ENCODE assay signal across 10 mouse cellular contexts in the genomic region with DNA sequence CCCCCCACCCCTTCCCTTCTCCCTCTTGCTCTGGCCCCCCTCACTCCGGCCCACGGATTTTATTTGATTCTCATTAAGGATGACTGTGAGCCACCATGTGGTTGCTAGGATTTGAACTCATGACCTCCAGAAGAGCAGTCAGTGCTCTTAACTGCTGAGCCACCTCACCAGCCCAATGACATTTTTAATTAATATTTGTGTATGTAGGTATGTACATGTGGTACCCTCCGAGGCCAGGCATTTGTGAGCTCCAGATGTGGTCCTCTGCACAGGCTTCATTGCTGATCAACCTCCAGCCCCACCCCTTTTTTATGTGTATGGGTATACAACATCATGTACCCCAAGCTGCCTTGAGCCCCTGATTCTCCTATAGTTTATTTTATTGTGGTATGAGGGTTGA. TPM values are rescaled to one million over a fixed set of nuclear protein-coding genes. Genes with fewer than 3 reads are reported as not detected.
A peak's percentile ranks its signal among the peaks of the same experiment; 100 is the strongest.
DNase-seq lines count a peak whose midpoint lies in the region; ATAC-seq and TF ChIP-seq lines count a peak whose summit lies in the region.
"Had no signal": no experiment of that assay in that cellular context is flagged by ENCODE, and none has a peak within 500 bp of the region (broad histone marks: within the 10 kb centered on the region; RNA-seq: fewer than 3 reads in every experiment).

No protein-coding gene starts in this region.

- no peak for DNase-seq in lung, embryonic 14.5 days
- DNase-seq in lung, postnatal 14 days: no peak
- DNase-seq in layer of hippocampus, postnatal 14 days (ENCODE audit: low spot score in 2 of 2): no peak
- no peak for DNase-seq in kidney, postnatal 25 days
- DNase-seq in retina, embryonic 14.5 days (ENCODE audit: low spot score): no peak
- DNase-seq: thymus, postnatal 14 days had no signal

- H3K9ac ChIP-seq in lung, embryonic 14.5 days: no peak overlapping the region
- peak overlapping the region; percentile 38 for H3K9ac ChIP-seq in forebrain, embryonic 12.5 days
- H3K9ac ChIP-seq in limb, embryonic 12.5 days (replicated peaks): peak overlapping the region; percentile 23; the same call in 1 of the 2 replicates
- no peak overlapping the region for H3K9ac ChIP-seq in neural tube, embryonic 15.5 days (replicated peaks)

- peak overlapping the region; percentile 62 for H3K4me3 ChIP-seq in lung, embryonic 14.5 days (ENCODE audit: low read depth, low read length)
- H3K4me3 ChIP-seq in forebrain, embryonic 12.5 days (replicated peaks): peak overlapping the region; percentile 23; the same call in 1 of the 2 replicates
- H3K4me3 ChIP-seq in limb, embryonic 12.5 days (replicated peaks): peak overlapping the region; percentile 17
- H3K4me3 ChIP-seq in neural tube, embryonic 15.5 days (replicated peaks): peak overlapping the region; percentile 13; the same call in 1 of the 2 replicates

- TF ChIP-seq CTCF in lung, embryonic 14.5 days (IDR thresholded peaks at IDR 0.05; ENCODE audit: low read depth): no peak

- H3K36me3 ChIP-seq in lung, embryonic 14.5 days (ENCODE audit: insufficient read depth): peaks cover 29% of the 10 kb centered on the region
- peaks cover 22% of the 10 kb centered on the region for H3K36me3 ChIP-seq in forebrain, embryonic 12.5 days (replicated peaks)
- peaks cover 42% of the 10 kb centered on the region for H3K36me3 ChIP-seq in limb, embryonic 12.5 days
- peaks cover 17% of the 10 kb centered on the region; the same call in 1 of the 2 replicates for H3K36me3 ChIP-seq in neural tube, embryonic 15.5 days

- no peak for ATAC-seq in lung, embryonic 14.5 days (ENCODE audit: insufficient read depth)
- no peak for ATAC-seq in forebrain, embryonic 12.5 days (ENCODE audit: low FRiP score)
- no peak for ATAC-seq in limb, embryonic 12.5 days (ENCODE audit: insufficient number of reproducible peaks, insufficient read depth, low FRiP score, low TSS enrichment, low read depth)
- no peak for ATAC-seq in neural tube, embryonic 15.5 days (ENCODE audit: low FRiP score)

- peak overlapping the region; percentile 58 for H3K4me2 ChIP-seq in lung, embryonic 14.5 days
- H3K4me2 ChIP-seq in forebrain, embryonic 12.5 days: peak overlapping the region; percentile 41
- peak overlapping the region; percentile 78 for H3K4me2 ChIP-seq in limb, embryonic 12.5 days
- H3K4me2 ChIP-seq in neural tube, embryonic 15.5 days: peak overlapping the region; percentile 52

- no peaks in the 10 kb centered on the region; the same call in 1 of the 2 replicates for H3K4me1 ChIP-seq in lung, embryonic 14.5 days (ENCODE audit: insufficient read depth)
- peaks cover 17% of the 10 kb centered on the region for H3K4me1 ChIP-seq in forebrain, embryonic 12.5 days
- peaks cover 17% of the 10 kb centered on the region for H3K4me1 ChIP-seq in limb, embryonic 12.5 days (replicated peaks)
- peaks cover 37% of the 10 kb centered on the region for H3K4me1 ChIP-seq in neural tube, embryonic 15.5 days

- H3K27me3 ChIP-seq in lung, embryonic 14.5 days (ENCODE audit: insufficient read depth, low read length): no peaks in the 10 kb centered on the region
- no peaks in the 10 kb centered on the region for H3K27me3 ChIP-seq in forebrain, embryonic 12.5 days
- no peaks in the 10 kb centered on the region for H3K27me3 ChIP-seq in limb, embryonic 12.5 days
- no peaks in the 10 kb centered on the region for H3K27me3 ChIP-seq in neural tube, embryonic 15.5 days (replicated peaks)

- 79% methylated on average over 3 of the region's 3 CpGs for WGBS in lung, embryonic 14.5 days
- WGBS in forebrain, embryonic 12.5 days: 75% methylated on average over 3 of the region's 3 CpGs
- 65% methylated on average over 3 of the region's 3 CpGs for WGBS in limb, embryonic 12.5 days
- WGBS in neural tube, embryonic 15.5 days: 65% methylated on average over 3 of the region's 3 CpGs

- no peak overlapping the region for H3K27ac ChIP-seq in lung, embryonic 14.5 days (ENCODE audit: low read depth)
- no peak overlapping the region for H3K27ac ChIP-seq in forebrain, embryonic 12.5 days
- H3K27ac ChIP-seq in limb, embryonic 12.5 days: no peak overlapping the region
- no peak overlapping the region for H3K27ac ChIP-seq in neural tube, embryonic 15.5 days (replicated peaks)

- H3K9me3 ChIP-seq in lung, embryonic 14.5 days (ENCODE audit: low read depth, low read length): no peaks in the 10 kb centered on the region
- H3K9me3 ChIP-seq in forebrain, embryonic 12.5 days: no peaks in the 10 kb centered on the region
- no peaks in the 10 kb centered on the region for H3K9me3 ChIP-seq in limb, embryonic 12.5 days
- no peaks in the 10 kb centered on the region for H3K9me3 ChIP-seq in neural tube, embryonic 15.5 days (replicated peaks)

RNA-seq across cellular contexts. Expression of gene Rabepk, which starts 4.0 kb away (rescaled TPM):
- polyA plus RNA-seq in lung, embryonic 14.5 days (2014; fragmentation: Nextera tagmentation; extraction: Ambion mirVana): 39.6 and 45.0 TPM in 2 replicates
- 23.3 and 23.4 TPM in 2 replicates for polyA plus RNA-seq in forebrain, embryonic 12.5 days (2016; fragmentation: Nextera tagmentation; extraction: Ambion mirVana)
- 33.4 and 35.7 TPM in 2 replicates for polyA plus RNA-seq in limb, embryonic 12.5 days (2016; fragmentation: Nextera tagmentation; extraction: Ambion mirVana)
- polyA plus RNA-seq in neural tube, embryonic 15.5 days (2015; fragmentation: Nextera tagmentation; extraction: Ambion mirVana): 23.2 and 31.7 TPM in 2 replicates
- total RNA-seq in layer of hippocampus, postnatal 14 days (2021): 10 to 100 TPM; 22.7 to 28.5 TPM

RNA-seq across cellular contexts. Expression of gene Fbxw2, which starts 22.4 kb away (rescaled TPM):
- polyA plus RNA-seq in lung, embryonic 14.5 days (2014; fragmentation: Nextera tagmentation; extraction: Ambion mirVana): 73.8 and 77.5 TPM in 2 replicates
- polyA plus RNA-seq in forebrain, embryonic 12.5 days (2016; fragmentation: Nextera tagmentation; extraction: Ambion mirVana): 83.9 and 90.2 TPM in 2 replicates
- polyA plus RNA-seq in limb, embryonic 12.5 days (2016; fragmentation: Nextera tagmentation; extraction: Ambion mirVana): 83.0 and 86.8 TPM in 2 replicates
- polyA plus RNA-seq in neural tube, embryonic 15.5 days (2015; fragmentation: Nextera tagmentation; extraction: Ambion mirVana): 101 and 102 TPM in 2 replicates
- 10 to 100 TPM; 87.7 to 88.8 TPM for total RNA-seq in layer of hippocampus, postnatal 14 days (2021)

RNA-seq across cellular contexts. Expression of gene Gm34653, which starts 29.1 kb away (rescaled TPM):
- not detected in 2 replicates for polyA plus RNA-seq in lung, embryonic 14.5 days (2014; fragmentation: Nextera tagmentation; extraction: Ambion mirVana)
- not detected in 2 replicates for polyA plus RNA-seq in forebrain, embryonic 12.5 days (2016; fragmentation: Nextera tagmentation; extraction: Ambion mirVana)
- polyA plus RNA-seq in limb, embryonic 12.5 days (2016; fragmentation: Nextera tagmentation; extraction: Ambion mirVana): 0.13 and 0.17 TPM in 2 replicates
- not detected in 2 replicates for polyA plus RNA-seq in neural tube, embryonic 15.5 days (2015; fragmentation: Nextera tagmentation; extraction: Ambion mirVana)
- total RNA-seq in layer of hippocampus, postnatal 14 days (2021): not detected
- polyA plus RNA-seq: frontal cortex, adult 2 months had no signal

RNA-seq across cellular contexts. Expression of gene Hspa5, which starts 32.0 kb away (rescaled TPM):
- 981 and 1,088 TPM in 2 replicates for polyA plus RNA-seq in lung, embryonic 14.5 days (2014; fragmentation: Nextera tagmentation; extraction: Ambion mirVana)
- 571 and 599 TPM in 2 replicates for polyA plus RNA-seq in forebrain, embryonic 12.5 days (2016; fragmentation: Nextera tagmentation; extraction: Ambion mirVana)
- polyA plus RNA-seq in limb, embryonic 12.5 days (2016; fragmentation: Nextera tagmentation; extraction: Ambion mirVana): 756 and 817 TPM in 2 replicates
- polyA plus RNA-seq in neural tube, embryonic 15.5 days (2015; fragmentation: Nextera tagmentation; extraction: Ambion mirVana): 475 and 549 TPM in 2 replicates
- total RNA-seq in layer of hippocampus, postnatal 14 days (2021): 100 to 1,000 TPM; 278 to 351 TPM

RNA-seq across cellular contexts. Expression of gene Gapvd1, which starts 48.7 kb away (rescaled TPM):
- 84.4 and 91.7 TPM in 2 replicates for polyA plus RNA-seq in lung, embryonic 14.5 days (2014; fragmentation: Nextera tagmentation; extraction: Ambion mirVana)
- polyA plus RNA-seq in forebrain, embryonic 12.5 days (2016; fragmentation: Nextera tagmentation; extraction: Ambion mirVana): 123 and 134 TPM in 2 replicates
- 92.9 and 104 TPM in 2 replicates for polyA plus RNA-seq in limb, embryonic 12.5 days (2016; fragmentation: Nextera tagmentation; extraction: Ambion mirVana)
- 102 and 105 TPM in 2 replicates for polyA plus RNA-seq in neural tube, embryonic 15.5 days (2015; fragmentation: Nextera tagmentation; extraction: Ambion mirVana)
- 100 to 1,000 TPM; 106 to 107 TPM for total RNA-seq in layer of hippocampus, postnatal 14 days (2021)

Comparison
In these comparisons a context has a peak if more than half of its experiments do, and no peak if none do; other contexts are left out.
1. H3K9ac ChIP-seq: peak in forebrain, embryonic 12.5 days (single experiment) and limb, embryonic 12.5 days (single experiment); none in lung, embryonic 14.5 days (single experiment) and neural tube, embryonic 15.5 days (single experiment).
2. Peak in every context shown above with its lines, with median percentiles within 50 percentile points of each other: H3K4me2 ChIP-seq and H3K4me3 ChIP-seq.